Mouse (Mus musculus) limb, embryonic 11.5 days (tissue): ENCODE measurements around the gene Lyzl4. TPM values are rescaled to one million over a fixed set of nuclear protein-coding genes. Genes with fewer than 3 reads are reported as not detected.

ENCODE experiments used
- ATAC-seq: fragments of 200-750 bp; cut with Nextera tagmentation; 2 replicates; pipeline ENCODE4 v1.8.0; 2017; ENCODE audit warnings: low read depth; ENCODE audit not compliant: insufficient number of reproducible peaks, low FRiP score, low TSS enrichment
- DNase-seq: peaks from one replicate; pipeline ENCODE4 v3.0.0-alpha.2; 2015; ENCODE audit warnings: low spot score
- H3K27ac ChIP-seq: fragments of 300-500 bp; sonication (generic); replicated peaks from 2 replicates; pipeline ENCODE4 v1.5.1; 2014; ENCODE audit warnings: low read depth, mild to moderate bottlenecking, low read length
- H3K27me3 ChIP-seq: fragments of 300-500 bp; sonication (generic); 2 replicates; pipeline ENCODE4 v1.6.1; 2014; ENCODE audit warnings: mild to moderate bottlenecking, low read length, mixed read lengths; ENCODE audit not compliant: control insufficient read depth, insufficient read depth
- H3K36me3 ChIP-seq: fragments of 300-500 bp; sonication (generic); 2 replicates; pipeline ENCODE4 v1.6.1; 2014; ENCODE audit warnings: mild to moderate bottlenecking, low read length, moderate library complexity, mixed read lengths; ENCODE audit not compliant: control insufficient read depth, insufficient read depth
- H3K4me1 ChIP-seq: fragments of 300-500 bp; sonication (generic); 2 replicates; pipeline ENCODE4 v1.6.1; 2014; ENCODE audit warnings: low read length, mixed read lengths; ENCODE audit not compliant: control insufficient read depth, insufficient read depth
- H3K4me2 ChIP-seq: fragments of 300-500 bp; sonication (generic); 2 replicates; pipeline ENCODE4 v1.6.1; 2014; ENCODE audit warnings: low read depth, mild to moderate bottlenecking, moderate library complexity; ENCODE audit not compliant: severe bottlenecking
- H3K4me3 ChIP-seq: fragments of 300-500 bp; sonication (generic); 2 replicates; pipeline ENCODE4 v1.5.1; 2014; ENCODE audit warnings: low read depth, low read length
- H3K9ac ChIP-seq: fragments of 300-500 bp; sonication (generic); 2 replicates; pipeline ENCODE4 v1.6.1; 2014; ENCODE audit warnings: mild to moderate bottlenecking, low read length
- H3K9me3 ChIP-seq: fragments of 300-500 bp; sonication (generic); 2 replicates; pipeline ENCODE4 v1.6.1; 2016; ENCODE audit warnings: low read length; ENCODE audit not compliant: control insufficient read depth
- WGBS: fragments of 180-500 bp; shearing (Covaris S2); extraction: QIAGEN DNeasy Blood & Tissue Kit; methylation state at CpG from one replicate; pipeline ENCODE4 v1.1.7; 2014; 5-methylcytosine and 5-hydroxymethylcytosine counted together
- polyA plus RNA-seq: library from polyadenylated mRNA; unstranded; fragments of >200 nt; fragmentation: Nextera tagmentation; extraction: Ambion mirVana; gene quantifications from 2 replicates; pipeline ENCODE4 v1.2.1, GENCODE M21; 2014

Lyzl4 gene
- polyA plus RNA-seq, 1 experiment from 2014 or later: not detected

DNA sequence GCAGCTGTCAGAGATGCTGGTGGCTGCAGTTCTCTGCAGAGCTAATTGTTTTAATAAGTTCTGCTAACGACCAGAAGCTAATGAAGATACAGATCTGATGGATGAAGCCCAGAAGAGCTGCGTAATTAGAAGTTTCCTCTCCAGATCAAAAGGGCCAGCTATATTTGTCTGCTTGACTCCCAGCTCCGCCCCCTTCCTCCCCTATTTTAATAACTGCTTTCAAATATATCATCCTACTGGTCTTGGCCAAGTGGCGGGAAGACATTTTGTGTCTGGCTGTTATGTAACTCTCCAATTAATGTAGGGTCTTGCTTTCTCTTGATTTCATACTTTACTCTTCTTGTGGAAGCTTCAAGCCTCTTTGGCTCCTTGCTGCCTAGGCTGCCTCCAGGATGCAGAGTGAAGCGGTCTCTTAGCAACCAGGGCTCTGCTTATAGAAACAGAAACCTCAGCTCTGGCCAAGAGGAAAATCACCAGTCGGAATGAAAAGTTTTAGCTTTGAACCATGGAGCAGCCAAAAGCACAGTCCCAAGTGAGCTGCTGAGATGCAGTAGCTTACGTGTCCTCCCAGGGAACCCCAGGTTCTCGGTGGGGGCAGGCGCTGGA lies 86.4 kb downstream of the Lyzl4 start:
- Histone ChIP-seq H3K4me1 (0 out of 2 replicates have a peak, but pooled peaks cover 2% of the 10 kb centered on the region), H3K4me3 (no peak overlapping the region), H3K27ac (no peak overlapping the region), H3K9ac (no peak overlapping the region), H3K4me2 (no peak overlapping the region), H3K36me3 (no peaks in the 10 kb centered on the region), H3K9me3 (no peaks in the 10 kb centered on the region), H3K27me3 (no peaks in the 10 kb centered on the region)
- ATAC-seq (no peak), DNase-seq (peak; percentile 49)
- 48% methylated on average over 9 of the region's 9 CpGs for WGBS

DNA sequence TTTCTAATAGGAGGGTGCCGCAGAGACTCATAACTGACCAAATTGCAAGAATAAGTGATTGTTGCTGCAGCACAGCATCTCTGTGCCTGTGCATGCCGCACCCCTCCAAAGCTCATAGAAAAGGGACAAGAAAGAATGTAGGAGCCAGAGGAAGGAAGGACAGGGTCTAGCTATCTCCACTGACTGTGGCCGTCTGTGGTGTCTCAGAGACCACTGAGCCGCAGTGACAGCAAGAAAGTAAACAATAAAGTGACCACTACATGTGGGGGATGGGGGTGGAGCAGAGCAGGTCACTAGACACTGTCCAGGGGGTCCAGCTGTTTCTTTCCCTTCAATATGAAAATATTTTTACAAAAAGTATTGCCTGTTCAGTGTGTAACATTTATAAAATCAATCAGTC lies 88.3 kb downstream of the Lyzl4 start:
- 60% methylated on average over 4 of the region's 4 CpGs for WGBS
- no peak overlapping the region for H3K4me3 ChIP-seq
- H3K4me1 ChIP-seq: 0 out of 2 replicates have a peak, but pooled peaks cover 2% of the 10 kb centered on the region
- H3K9me3 ChIP-seq: no peaks in the 10 kb centered on the region
- ATAC-seq (no peak), DNase-seq (no peak)
- H3K9ac ChIP-seq: no peak overlapping the region
- H3K36me3 ChIP-seq: no peaks in the 10 kb centered on the region
- no peak overlapping the region for H3K27ac ChIP-seq
- H3K4me2 ChIP-seq: no peak overlapping the region
- no peaks in the 10 kb centered on the region for H3K27me3 ChIP-seq

DNA sequence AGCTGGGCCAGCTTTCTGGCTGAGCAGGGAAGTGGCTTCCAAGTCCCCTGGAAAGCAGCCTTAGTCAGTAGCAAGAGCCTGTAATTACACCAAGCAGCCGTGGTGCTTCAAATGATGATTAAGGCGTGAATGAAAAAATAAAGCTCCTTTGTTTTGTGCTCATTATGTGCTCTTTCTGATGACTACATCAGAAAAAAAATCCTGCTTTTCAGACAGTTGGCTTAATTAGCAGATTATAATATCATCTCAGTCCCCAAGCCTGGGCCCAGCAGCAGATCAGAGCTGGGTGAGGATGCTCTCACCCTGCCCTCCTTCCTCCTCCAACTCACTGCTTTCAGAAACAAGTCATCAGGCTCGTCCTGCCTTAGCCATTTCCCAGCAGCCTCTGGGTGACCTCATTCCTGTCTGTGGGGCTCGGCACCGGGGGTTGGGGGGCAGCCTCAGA lies 91.5 kb downstream of the Lyzl4 start:
- no peak overlapping the region for H3K27ac ChIP-seq
- no peak for DNase-seq
- H3K9me3 ChIP-seq: no peaks in the 10 kb centered on the region
- H3K4me2 ChIP-seq: no peak overlapping the region
- 64% methylated on average over 5 of the region's 5 CpGs for WGBS
- ATAC-seq: no peak
- no peaks in the 10 kb centered on the region for H3K27me3 ChIP-seq
- H3K9ac ChIP-seq: no peak overlapping the region
- H3K36me3 ChIP-seq: no peaks in the 10 kb centered on the region
- H3K4me1 ChIP-seq: no peaks in the 10 kb centered on the region
- no peak overlapping the region for H3K4me3 ChIP-seq

- H3K9ac ChIP-seq: no peak overlapping the region
- no peaks in the 10 kb centered on the region for H3K9me3 ChIP-seq
- no peak for DNase-seq
- ATAC-seq: no peak
- H3K4me2 ChIP-seq: no peak overlapping the region
- H3K4me1 ChIP-seq: no peaks in the 10 kb centered on the region
- no peak overlapping the region for H3K27ac ChIP-seq
- no peaks in the 10 kb centered on the region for H3K27me3 ChIP-seq
- H3K4me3 ChIP-seq: no peak overlapping the region
- no peaks in the 10 kb centered on the region for H3K36me3 ChIP-seq
These were observed 92.5 kb downstream of the Lyzl4 start for GRCm38 (mm10) chr9:121549444-121549843.

DNA sequence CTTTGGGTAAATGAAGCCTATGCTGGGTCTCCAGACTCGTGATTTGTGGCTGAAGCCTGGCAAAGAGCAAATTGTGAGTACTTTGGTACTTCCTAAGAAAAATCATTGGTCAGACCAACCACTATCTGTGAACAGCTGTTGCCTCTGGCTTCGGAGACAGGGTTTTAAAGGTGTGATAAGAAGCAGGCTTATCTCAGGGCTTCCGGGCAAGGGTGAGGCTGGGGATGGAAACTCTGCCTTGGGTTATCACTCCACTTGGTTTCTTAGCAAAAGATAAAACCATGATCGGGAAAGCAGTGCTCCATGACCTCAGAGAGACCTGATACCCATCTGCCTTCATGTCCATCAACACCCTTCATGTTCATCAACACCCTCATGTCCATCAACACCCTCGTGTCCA lies 92.9 kb downstream of the Lyzl4 start:
- Histone ChIP-seq H3K4me1 (no peaks in the 10 kb centered on the region), H3K27ac (no peak overlapping the region), H3K9me3 (no peaks in the 10 kb centered on the region), H3K4me2 (no peak overlapping the region), H3K27me3 (no peaks in the 10 kb centered on the region), H3K4me3 (no peak overlapping the region), H3K36me3 (no peaks in the 10 kb centered on the region), H3K9ac (no peak overlapping the region)
- WGBS: 60% methylated on average over 5 of the region's 5 CpGs
- no peak for ATAC-seq
- no peak for DNase-seq

DNA sequence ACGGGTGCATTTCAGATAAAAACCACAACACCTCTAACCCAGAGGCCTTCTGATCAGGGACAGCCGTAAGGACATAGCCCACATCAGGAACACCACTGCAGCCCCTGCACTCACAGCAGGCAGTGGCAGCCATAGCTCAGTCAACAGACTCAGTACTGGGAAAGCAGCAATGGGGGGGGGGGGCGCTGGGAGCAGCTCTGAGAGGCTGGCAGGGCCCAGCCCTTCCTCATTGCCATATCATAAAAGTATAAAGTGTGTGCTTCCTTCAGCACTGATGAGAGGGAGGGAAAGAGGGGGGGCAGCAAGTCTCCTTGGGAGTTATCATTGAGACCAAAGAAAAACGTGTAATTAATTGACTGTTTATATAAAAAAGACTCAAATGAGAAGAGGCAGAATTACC lies 94.5 kb downstream of the Lyzl4 start:
- H3K36me3 ChIP-seq: no peaks in the 10 kb centered on the region
- H3K27me3 ChIP-seq: no peaks in the 10 kb centered on the region
- H3K27ac ChIP-seq: no peak overlapping the region
- H3K9me3 ChIP-seq: no peaks in the 10 kb centered on the region
- no peak overlapping the region for H3K9ac ChIP-seq
- no peak overlapping the region for H3K4me3 ChIP-seq
- 61% methylated on average over 4 of the region's 4 CpGs for WGBS
- no peaks in the 10 kb centered on the region for H3K4me1 ChIP-seq
- ATAC-seq: no peak
- no peak for DNase-seq
- no peak overlapping the region for H3K4me2 ChIP-seq

- Histone ChIP-seq H3K9ac (no peak overlapping the region), H3K27ac (no peak overlapping the region), H3K4me2 (no peak overlapping the region), H3K4me3 (no peak overlapping the region), H3K4me1 (no peaks in the 10 kb centered on the region), H3K27me3 (no peaks in the 10 kb centered on the region), H3K9me3 (no peaks in the 10 kb centered on the region), H3K36me3 (no peaks in the 10 kb centered on the region)
- ATAC-seq (no peak), DNase-seq (no peak)
These were observed 100.4 kb downstream of the Lyzl4 start for GRCm38 (mm10) chr9:121541530-121541929.

DNA sequence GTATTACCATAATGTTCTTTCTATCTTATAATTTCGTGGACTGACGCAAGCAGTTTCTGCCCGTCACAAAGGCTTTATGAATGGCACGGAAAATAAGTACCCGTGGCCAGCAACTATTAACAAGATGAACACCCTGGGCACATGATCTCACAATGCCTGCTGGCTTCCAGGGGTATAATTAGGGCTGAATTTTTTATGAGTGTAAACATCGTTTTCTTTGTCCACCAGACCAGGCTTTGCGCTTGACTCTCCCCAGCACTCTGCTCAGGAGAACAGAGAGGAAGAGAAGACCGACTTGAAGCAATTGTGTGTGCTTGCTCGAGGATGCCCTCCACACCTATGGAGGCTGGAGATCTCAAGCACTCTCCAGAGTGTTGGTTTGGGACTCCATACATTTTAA lies 109.3 kb downstream of the Lyzl4 start:
- no peak overlapping the region for H3K4me3 ChIP-seq
- no peaks in the 10 kb centered on the region for H3K27me3 ChIP-seq
- H3K36me3 ChIP-seq: no peaks in the 10 kb centered on the region
- no peaks in the 10 kb centered on the region for H3K9me3 ChIP-seq
- no peaks in the 10 kb centered on the region for H3K4me1 ChIP-seq
- no peak overlapping the region for H3K4me2 ChIP-seq
- H3K9ac ChIP-seq: no peak overlapping the region
- ATAC-seq (no peak), DNase-seq (no peak)
- 70% methylated on average over 9 of the region's 9 CpGs for WGBS
- H3K27ac ChIP-seq: no peak overlapping the region
